Mouse (Mus musculus) erythroblast, embryonic 14.5 days (primary cell): ENCODE data around the gene Stard10.

Source experiments
- GATA1 ChIP-seq: IDR thresholded peaks from 2 replicates; pipeline ENCODE4 v1.6.1; 2012; ENCODE audit warnings: low read length, inconsistent platforms, mixed read lengths
- TAL1 ChIP-seq: IDR thresholded peaks from 3 replicates; pipeline ENCODE4 v1.6.1; 2012; ENCODE audit warnings: low read length, inconsistent platforms, mixed read lengths

- TF ChIP-seq GATA1 (no peak), TAL1 (no peak)
Measured at GRCm38 (mm10) chr7:101290401-101290800, 26.5 kb upstream of the Stard10 start.
